Mouse (Mus musculus) right cerebral cortex, postnatal 10 days (tissue): ENCODE data around the gene Rad52.

ENCODE experiments used
- DNase-seq, 2 experiments: peaks; one replicate each; pipeline ENCODE4 v3.0.0; 2021; ENCODE audit warnings: low spot score in 2 of 2

Rad52 gene

GRCm38 (mm10) chr6:119902204-119903080 lies at the start of gene Rad52:
Gene Rad52, plus strand, starts transcription at chr6:119902698.
- DNase-seq = peak; percentile 92

GRCm38 (mm10) chr6:119854156-119854555 lies 48.3 kb upstream of the Rad52 start:
- DNase-seq = no peak

- DNase-seq = no peak
Measured at GRCm38 (mm10) chr6:119855471-119855870, 47.0 kb upstream of the Rad52 start.

GRCm38 (mm10) chr6:119860236-119860635 lies 42.3 kb upstream of the Rad52 start:
- no peak for DNase-seq

- DNase-seq = no peak
Measured at GRCm38 (mm10) chr6:119861519-119861918, 41.0 kb upstream of the Rad52 start.

- DNase-seq = peak; percentile 91 to 92
Measured at GRCm38 (mm10) chr6:119864341-119865034, 38.0 kb upstream of the Rad52 start.

GRCm38 (mm10) chr6:119883151-119883550 lies 19.3 kb upstream of the Rad52 start:
- DNase-seq = no peak

- DNase-seq = peak in 1 of 2 experiments; percentile 10
Measured at GRCm38 (mm10) chr6:119892711-119893110, 9.8 kb upstream of the Rad52 start.

GRCm38 (mm10) chr6:119903081-119903789 lies 737 bp downstream of the Rad52 start:
- DNase-seq = no peak

GRCm38 (mm10) chr6:119905461-119905860 lies 3.0 kb downstream of the Rad52 start:
- no peak for DNase-seq

GRCm38 (mm10) chr6:119912046-119912445 lies 9.5 kb downstream of the Rad52 start:
- no peak for DNase-seq

GRCm38 (mm10) chr6:119915710-119916109 lies 13.2 kb downstream of the Rad52 start:
- no peak for DNase-seq

GRCm38 (mm10) chr6:119918561-119919181 lies 16.2 kb downstream of the Rad52 start:
- DNase-seq = peak; percentile 53 to 56

GRCm38 (mm10) chr6:119922136-119922535 lies 19.6 kb downstream of the Rad52 start:
- no peak for DNase-seq

GRCm38 (mm10) chr6:119922544-119922943 lies 20.0 kb downstream of the Rad52 start:
- no peak for DNase-seq

- peak; percentile 38 to 43 for DNase-seq
Measured at GRCm38 (mm10) chr6:119924235-119925005, 21.9 kb downstream of the Rad52 start.
